Mouse (Mus musculus): ENCODE data around the gene Sh2b2.
A peak's percentile ranks its signal among the peaks of the same experiment; 100 is the strongest.

Sh2b2 gene

GRCm38 (mm10) chr5:136179594-136179993 lies 66.8 kb downstream of the Sh2b2 start:
- Histone ChIP-seq H3K36me3 (ENCODE audit: control insufficient read depth, insufficient read depth, low read length, poor library complexity, severe bottlenecking) (peaks cover 5% of the 10 kb centered on the region; the same call in 1 of the 2 replicates), H3K27me3 (ENCODE audit: control insufficient read depth, insufficient read depth, low read length, poor library complexity, severe bottlenecking) (no peaks in the 10 kb centered on the region)
- no peak for DNase-seq (ENCODE audit: low read depth, low spot score)

- DNase-seq (ENCODE audit: low read depth, low spot score) = peak; percentile 47
- no peaks in the 10 kb centered on the region for H3K27me3 ChIP-seq (ENCODE audit: control insufficient read depth, insufficient read depth, low read length, poor library complexity, severe bottlenecking)
- no peaks in the 10 kb centered on the region for H3K36me3 ChIP-seq (ENCODE audit: control insufficient read depth, insufficient read depth, low read length, poor library complexity, severe bottlenecking)
These were observed 72.5 kb downstream of the Sh2b2 start for GRCm38 (mm10) chr5:136173606-136174463.

- H3K36me3 ChIP-seq (ENCODE audit: control insufficient read depth, insufficient read depth, low read length, poor library complexity, severe bottlenecking) = peaks cover 4% of the 10 kb centered on the region
- no peak for DNase-seq (ENCODE audit: low read depth, low spot score)
- H3K27me3 ChIP-seq (ENCODE audit: control insufficient read depth, insufficient read depth, low read length, poor library complexity, severe bottlenecking) = no peaks in the 10 kb centered on the region
These were observed 73.4 kb downstream of the Sh2b2 start for GRCm38 (mm10) chr5:136172939-136173338.

- DNase-seq (ENCODE audit: low read depth, low spot score) = peak; percentile 56
- Histone ChIP-seq H3K27me3 (ENCODE audit: control insufficient read depth, insufficient read depth, low read length, poor library complexity, severe bottlenecking) (no peaks in the 10 kb centered on the region), H3K36me3 (ENCODE audit: control insufficient read depth, insufficient read depth, low read length, poor library complexity, severe bottlenecking) (peaks cover 9% of the 10 kb centered on the region)
These were observed 74.7 kb downstream of the Sh2b2 start for GRCm38 (mm10) chr5:136171363-136172341.

DNA sequence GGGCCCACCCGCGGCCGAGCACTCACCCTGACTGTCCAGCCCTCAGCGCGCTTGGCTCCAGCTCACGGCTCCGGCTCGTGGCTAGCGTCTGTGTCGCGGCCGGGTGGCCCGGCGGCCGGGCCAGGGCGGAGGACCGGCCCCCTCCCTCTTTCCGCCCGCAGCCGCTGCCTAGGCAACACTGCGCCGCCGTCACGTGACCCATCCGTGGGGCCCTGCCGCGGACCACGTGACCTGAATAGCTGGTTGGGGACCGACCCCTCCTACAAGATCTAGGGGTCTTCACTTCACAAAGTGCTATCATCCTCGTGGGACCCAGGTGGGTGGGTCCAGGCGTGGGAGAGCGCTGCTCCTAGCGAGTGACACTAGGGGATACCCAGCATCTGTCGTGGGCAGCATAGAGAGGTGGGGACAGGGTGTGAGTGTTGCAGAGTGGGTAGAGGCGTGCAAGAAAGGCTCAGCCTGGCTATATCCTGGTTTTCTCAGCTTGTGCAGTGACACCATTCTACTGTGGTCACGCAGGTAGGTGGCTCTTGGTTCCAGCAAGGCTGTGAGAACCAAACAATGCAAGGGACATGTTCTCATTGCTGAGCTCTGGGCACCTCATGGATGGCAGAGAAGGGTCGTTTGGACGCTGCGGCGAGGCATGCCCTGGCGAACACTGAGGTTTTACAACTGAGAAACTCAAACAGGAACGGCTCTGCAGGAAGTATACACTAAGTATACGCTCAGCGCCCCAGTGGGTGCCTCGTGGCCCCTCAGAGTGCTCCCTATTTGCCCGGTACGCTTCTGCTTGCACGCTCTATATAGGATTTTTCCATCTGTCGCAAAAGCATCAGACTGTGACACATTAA lies 75.6 kb downstream of the Sh2b2 start, which contains the start of gene Orai2:
TSS of gene Orai2 (minus strand) at position 202 of the 851 bp plus-strand sequence.
- Histone ChIP-seq H3K36me3 (ENCODE audit: control insufficient read depth, insufficient read depth, low read length, poor library complexity, severe bottlenecking) (peaks cover 10% of the 10 kb centered on the region), H3K27me3 (ENCODE audit: control insufficient read depth, insufficient read depth, low read length, poor library complexity, severe bottlenecking) (no peaks in the 10 kb centered on the region)
- peak; percentile 86 for DNase-seq (ENCODE audit: low read depth, low spot score)

GRCm38 (mm10) chr5:136169626-136170511 lies 76.5 kb downstream of the Sh2b2 start:
- peaks cover 13% of the 10 kb centered on the region for H3K36me3 ChIP-seq (ENCODE audit: control insufficient read depth, insufficient read depth, low read length, poor library complexity, severe bottlenecking)
- peak; percentile 78 for DNase-seq (ENCODE audit: low read depth, low spot score)
- H3K27me3 ChIP-seq (ENCODE audit: control insufficient read depth, insufficient read depth, low read length, poor library complexity, severe bottlenecking) = no peaks in the 10 kb centered on the region
